Mouse (Mus musculus) heart, adult 2 months (tissue): ENCODE results near the gene Rfx5.
"Not testable (repeated sequence)": the region's sequence is repeated elsewhere in the genome, so short reads cannot be mapped to it uniquely, and the experiment has no call there.

Experiments
- CTCF ChIP-seq: fragments of 200-600 bp; IDR thresholded peaks from 2 replicates; pipeline ENCODE4 v1.8.1; 2022; ENCODE audit warnings: antibody characterized with exemption, mild to moderate bottlenecking, moderate library complexity
- EP300 ChIP-seq: fragments of 200-500 bp; IDR thresholded peaks from 2 replicates; pipeline ENCODE4 v1.6.1; 2011; ENCODE audit warnings: low read depth, low read length, control low read depth; ENCODE audit not compliant: insufficient read depth

GRCm38 (mm10) chr3:94926301-94926736, 27.6 kb upstream of the Rfx5 start:
- not testable (repeated sequence) for TF ChIP-seq CTCF, EP300
